Mouse (Mus musculus) limb, embryonic 13.5 days (tissue): ENCODE measurements around the gene Eva1a. TPM values are rescaled to one million over a fixed set of nuclear protein-coding genes. Genes with fewer than 3 reads are reported as not detected.

Source experiments
- ATAC-seq: fragments of 200-750 bp; cut with Nextera tagmentation; 2 replicates; pipeline ENCODE4 v1.8.0; 2017; ENCODE audit warnings: low read depth, moderate number of reproducible peaks, moderate TSS enrichment; ENCODE audit not compliant: low FRiP score
- H3K27ac ChIP-seq: fragments of 300-500 bp; sonication (generic); 2 replicates; pipeline ENCODE4 v1.5.1; 2015; ENCODE audit warnings: inconsistent platforms, mild to moderate bottlenecking, moderate library complexity
- H3K27me3 ChIP-seq: fragments of 300-500 bp; sonication (generic); 2 replicates; pipeline ENCODE4 v1.6.1; 2015; ENCODE audit warnings: mild to moderate bottlenecking, inconsistent platforms
- H3K36me3 ChIP-seq: fragments of 300-500 bp; sonication (generic); 2 replicates; pipeline ENCODE4 v1.6.1; 2015; ENCODE audit warnings: inconsistent platforms, mild to moderate bottlenecking, moderate library complexity
- H3K4me1 ChIP-seq: fragments of 300-500 bp; sonication (generic); 2 replicates; pipeline ENCODE4 v1.6.1; 2015; ENCODE audit warnings: inconsistent platforms
- H3K4me2 ChIP-seq: fragments of 300-500 bp; sonication (generic); replicated peaks from 2 replicates; pipeline ENCODE4 v1.6.1; 2015; ENCODE audit warnings: inconsistent platforms, mild to moderate bottlenecking, moderate library complexity
- H3K4me3 ChIP-seq: fragments of 300-500 bp; sonication (generic); 2 replicates; pipeline ENCODE4 v1.5.1; 2015; ENCODE audit warnings: moderate library complexity, mild to moderate bottlenecking, inconsistent platforms
- H3K9ac ChIP-seq: fragments of 300-500 bp; sonication (generic); 2 replicates; pipeline ENCODE4 v1.6.1; 2015; ENCODE audit warnings: mild to moderate bottlenecking, inconsistent platforms
- H3K9me3 ChIP-seq: fragments of 300-500 bp; sonication (generic); 2 replicates; pipeline ENCODE4 v1.6.1; 2016; ENCODE audit warnings: inconsistent platforms
- WGBS: fragments of 180-500 bp; shearing (Covaris S2); methylation state at CpG from one replicate; pipeline ENCODE4 v1.1.7; 2015; 5-methylcytosine and 5-hydroxymethylcytosine counted together
- polyA plus RNA-seq: library from polyadenylated mRNA; unstranded; fragments of >200 nt; fragmentation: Nextera tagmentation; extraction: Ambion mirVana; gene quantifications from 2 replicates; pipeline ENCODE4 v1.2.1, GENCODE M21; 2015

The Eva1a gene
- polyA plus RNA-seq, 1 experiment from 2014 or later: 39.1 TPM

GRCm38 (mm10) chr6:82043634-82044033 is 2.8 kb downstream of the Eva1a start:
- H3K27ac ChIP-seq: no peak overlapping the region
- peaks cover 5% of the 10 kb centered on the region; the same call in 1 of the 2 replicates for H3K36me3 ChIP-seq
- peaks cover 63% of the 10 kb centered on the region for H3K4me1 ChIP-seq
- no peak for ATAC-seq
- H3K4me2 ChIP-seq: peak overlapping the region; percentile 83
- H3K4me3 ChIP-seq: peak overlapping the region; percentile 71
- H3K9ac ChIP-seq: peak overlapping the region; percentile 83
- H3K27me3 ChIP-seq: 0 out of 2 replicates have a peak, but pooled peaks cover 5% of the 10 kb centered on the region
- 44% methylated on average over 4 of the region's 4 CpGs for WGBS
- H3K9me3 ChIP-seq: no peaks in the 10 kb centered on the region

GRCm38 (mm10) chr6:82044509-82044908 is 3.7 kb downstream of the Eva1a start:
- no peak for ATAC-seq
- H3K27me3 ChIP-seq: 0 out of 2 replicates have a peak, but pooled peaks cover 5% of the 10 kb centered on the region
- H3K4me3 ChIP-seq: no peak overlapping the region
- H3K4me1 ChIP-seq: peaks cover 71% of the 10 kb centered on the region
- H3K4me2 ChIP-seq: peak overlapping the region; percentile 83
- no peak overlapping the region for H3K27ac ChIP-seq
- peaks cover 5% of the 10 kb centered on the region; the same call in 1 of the 2 replicates for H3K36me3 ChIP-seq
- no peak overlapping the region for H3K9ac ChIP-seq
- H3K9me3 ChIP-seq: no peaks in the 10 kb centered on the region
- 77% methylated on average over 4 of the region's 4 CpGs for WGBS

GRCm38 (mm10) chr6:82047977-82048376 is 7.1 kb downstream of the Eva1a start:
- Histone ChIP-seq H3K4me3 (no peak overlapping the region), H3K9ac (no peak overlapping the region), H3K27me3 (0 out of 2 replicates have a peak, but pooled peaks cover 5% of the 10 kb centered on the region), H3K36me3 (peaks cover 5% of the 10 kb centered on the region; the same call in 1 of the 2 replicates), H3K4me2 (no peak overlapping the region), H3K27ac (no peak overlapping the region), H3K9me3 (no peaks in the 10 kb centered on the region), H3K4me1 (peaks cover 88% of the 10 kb centered on the region)
- WGBS: 54% methylated on average over 6 of the region's 6 CpGs
- ATAC-seq: no peak

- no peaks in the 10 kb centered on the region for H3K9me3 ChIP-seq
- H3K4me3 ChIP-seq: no peak overlapping the region
- no peak overlapping the region for H3K4me2 ChIP-seq
- H3K36me3 ChIP-seq: peaks cover 5% of the 10 kb centered on the region; the same call in 1 of the 2 replicates
- no peaks in the 10 kb centered on the region for H3K27me3 ChIP-seq
- no peak for ATAC-seq
- H3K9ac ChIP-seq: no peak overlapping the region
- H3K27ac ChIP-seq: no peak overlapping the region
- 80% methylated on average over 9 of the region's 9 CpGs for WGBS
- H3K4me1 ChIP-seq: peaks cover 81% of the 10 kb centered on the region
Observed at GRCm38 (mm10) chr6:82050201-82050600, 9.4 kb downstream of the Eva1a start.

GRCm38 (mm10) chr6:82051569-82051968 is 10.7 kb downstream of the Eva1a start:
- Histone ChIP-seq H3K36me3 (peaks cover 11% of the 10 kb centered on the region; the same call in 1 of the 2 replicates), H3K27me3 (no peaks in the 10 kb centered on the region), H3K9me3 (no peaks in the 10 kb centered on the region), H3K9ac (no peak overlapping the region), H3K27ac (peak overlapping the region; percentile 89; the same call in 1 of the 2 replicates), H3K4me2 (peak overlapping the region; percentile 42), H3K4me1 (peaks cover 70% of the 10 kb centered on the region), H3K4me3 (no peak overlapping the region)
- 84% methylated on average over 8 of the region's 8 CpGs for WGBS
- ATAC-seq: no peak

- Histone ChIP-seq H3K9ac (no peak overlapping the region), H3K9me3 (no peaks in the 10 kb centered on the region), H3K27ac (peak overlapping the region; percentile 89), H3K4me1 (peaks cover 74% of the 10 kb centered on the region), H3K4me3 (no peak overlapping the region), H3K4me2 (peak overlapping the region; percentile 42), H3K36me3 (peaks cover 13% of the 10 kb centered on the region; the same call in 1 of the 2 replicates), H3K27me3 (no peaks in the 10 kb centered on the region)
- 67% methylated on average over 6 of the region's 6 CpGs for whole genome bisulfite sequencing
- no peak; the same call in 1 of the 2 replicates for ATAC-seq
Observed at GRCm38 (mm10) chr6:82052047-82052725, 11.3 kb downstream of the Eva1a start.

- Histone ChIP-seq H3K4me1 (peaks cover 77% of the 10 kb centered on the region), H3K4me2 (peak overlapping the region; percentile 42), H3K27me3 (no peaks in the 10 kb centered on the region), H3K36me3 (peaks cover 13% of the 10 kb centered on the region; the same call in 1 of the 2 replicates), H3K9ac (no peak overlapping the region), H3K9me3 (no peaks in the 10 kb centered on the region), H3K4me3 (no peak overlapping the region), H3K27ac (peak overlapping the region; percentile 89)
- ATAC-seq: peak; percentile 78
- 39% methylated on average over 2 of the region's 2 CpGs for WGBS
Observed at GRCm38 (mm10) chr6:82052726-82053118, 11.9 kb downstream of the Eva1a start.

- no peak for ATAC-seq
- no peaks in the 10 kb centered on the region for H3K9me3 ChIP-seq
Observed at GRCm38 (mm10) chr6:82054854-82055253, 14.0 kb downstream of the Eva1a start.

GRCm38 (mm10) chr6:82059896-82060295 is 19.1 kb downstream of the Eva1a start:
- Histone ChIP-seq H3K36me3 (peaks cover 27% of the 10 kb centered on the region), H3K27ac (no peak overlapping the region), H3K27me3 (no peaks in the 10 kb centered on the region), H3K4me1 (peaks cover 44% of the 10 kb centered on the region), H3K4me2 (no peak overlapping the region), H3K9ac (no peak overlapping the region), H3K4me3 (no peak overlapping the region), H3K9me3 (no peaks in the 10 kb centered on the region)
- 82% methylated on average over 7 of the region's 7 CpGs for WGBS
- ATAC-seq: no peak

More at GRCm38 (mm10) chr6:82054854-82055253, 14.0 kb downstream of the Eva1a start:
- no peak overlapping the region for H3K27ac ChIP-seq
- no peaks in the 10 kb centered on the region for H3K27me3 ChIP-seq
- no peak overlapping the region for H3K4me2 ChIP-seq
- peaks cover 71% of the 10 kb centered on the region for H3K4me1 ChIP-seq
- peaks cover 15% of the 10 kb centered on the region; the same call in 1 of the 2 replicates for H3K36me3 ChIP-seq
- H3K9ac ChIP-seq: no peak overlapping the region
- 72% methylated on average over 7 of the region's 7 CpGs for WGBS
- no peak overlapping the region for H3K4me3 ChIP-seq

GRCm38 (mm10) chr6:82065230-82065629 is 24.4 kb downstream of the Eva1a start:
- Histone ChIP-seq H3K36me3 (peaks cover 30% of the 10 kb centered on the region), H3K9me3 (no peaks in the 10 kb centered on the region), H3K4me1 (peaks cover 21% of the 10 kb centered on the region), H3K4me2 (no peak overlapping the region), H3K27ac (no peak overlapping the region), H3K27me3 (no peaks in the 10 kb centered on the region), H3K4me3 (no peak overlapping the region), H3K9ac (no peak overlapping the region)
- WGBS: 83% methylated on average over 5 of the region's 5 CpGs
- no peak for ATAC-seq

- peaks cover 13% of the 10 kb centered on the region; the same call in 1 of the 2 replicates for H3K4me1 ChIP-seq
- no peaks in the 10 kb centered on the region for H3K27me3 ChIP-seq
- no peak overlapping the region for H3K9ac ChIP-seq
- ATAC-seq: no peak
- 85% methylated on average over 8 of the region's 8 CpGs for WGBS
- H3K4me3 ChIP-seq: no peak overlapping the region
- no peaks in the 10 kb centered on the region for H3K9me3 ChIP-seq
- no peak overlapping the region; the same call in 1 of the 2 replicates for H3K27ac ChIP-seq
- peaks cover 39% of the 10 kb centered on the region for H3K36me3 ChIP-seq
- no peak overlapping the region for H3K4me2 ChIP-seq
Observed at GRCm38 (mm10) chr6:82066515-82067081, 25.8 kb downstream of the Eva1a start.

GRCm38 (mm10) chr6:82070459-82070858 is 29.6 kb downstream of the Eva1a start:
- H3K4me2 ChIP-seq: no peak overlapping the region
- H3K27ac ChIP-seq: no peak overlapping the region
- ATAC-seq: no peak
- H3K27me3 ChIP-seq: no peaks in the 10 kb centered on the region
- H3K9me3 ChIP-seq: 0 out of 2 replicates have a peak, but pooled peaks cover 4% of the 10 kb centered on the region
- peaks cover 6% of the 10 kb centered on the region; the same call in 1 of the 2 replicates for H3K4me1 ChIP-seq
- no peak overlapping the region for H3K9ac ChIP-seq
- no peak overlapping the region for H3K4me3 ChIP-seq
- H3K36me3 ChIP-seq: peaks cover 61% of the 10 kb centered on the region
- WGBS: 77% methylated on average over 6 of the region's 6 CpGs
